Mouse (Mus musculus) embryo, embryonic 10.5 days (tissue): Measurements from ENCODE around the gene Rtkn2.

Experiments
- DNase-seq: peaks from one replicate; pipeline ENCODE4 v3.0.0-alpha.2; 2015; ENCODE audit warnings: low spot score

Rtkn2 gene

DNA sequence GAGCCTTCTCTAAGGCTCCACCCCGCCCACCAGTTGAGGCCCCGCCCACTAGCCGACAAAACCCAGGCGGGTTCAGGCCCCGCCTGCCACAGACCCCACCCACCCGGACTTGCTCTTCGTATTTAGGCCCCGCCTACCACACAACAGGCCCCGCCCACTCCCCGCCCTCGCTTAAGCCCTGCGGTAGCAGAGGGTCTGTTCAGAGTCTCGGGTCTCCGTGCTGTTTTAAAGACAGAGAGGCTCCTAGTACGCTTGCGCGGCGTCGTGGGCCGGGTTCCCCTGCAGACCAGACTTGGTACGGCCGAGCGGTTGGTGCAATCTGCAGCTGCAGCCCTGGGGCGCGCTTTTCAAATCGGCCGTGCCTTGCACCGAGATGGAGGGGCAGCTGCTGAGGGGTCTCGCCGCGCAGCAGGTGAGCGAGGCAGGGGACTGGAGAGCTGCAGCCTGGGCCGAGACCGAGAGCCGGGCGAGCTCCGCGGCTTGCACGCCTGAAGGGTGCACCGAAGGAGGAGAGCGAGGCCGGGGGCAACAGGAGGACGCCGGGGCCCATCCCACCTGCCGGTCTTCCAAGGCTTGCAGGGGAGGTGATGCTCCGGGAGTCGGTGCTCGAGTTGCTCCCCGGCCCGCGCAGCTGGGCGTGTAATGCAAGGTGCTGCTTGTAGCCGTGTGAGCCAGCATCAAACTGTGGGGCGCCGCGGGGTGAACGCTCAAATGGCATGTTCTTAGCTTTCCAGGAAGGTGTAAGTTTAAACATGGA lies at the start of gene Rtkn2:
Gene Rtkn2, plus strand, starts transcription at position 170 of the 757 bp plus-strand sequence.
- peak; percentile 97 for DNase-seq

DNA sequence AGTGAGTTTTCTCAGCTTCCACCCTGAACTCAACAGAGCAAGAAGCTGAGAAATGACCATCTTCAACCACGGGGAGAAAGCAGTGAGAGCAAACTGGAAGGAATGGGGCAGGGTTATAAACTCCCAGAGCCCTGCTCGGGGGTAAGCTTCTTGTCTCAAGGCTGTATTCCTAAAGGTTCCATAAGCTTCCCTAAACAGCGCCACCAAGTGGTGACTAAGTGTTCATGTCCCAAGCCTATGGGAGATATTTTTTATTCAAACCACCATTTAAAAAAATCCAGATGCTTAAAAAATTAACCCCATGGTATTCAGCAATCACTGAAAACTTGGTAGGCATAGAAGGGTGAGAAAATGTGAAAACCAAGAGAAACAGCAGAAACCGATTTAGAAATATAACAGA lies 48.0 kb upstream of the Rtkn2 start:
- DNase-seq: no peak

DNA sequence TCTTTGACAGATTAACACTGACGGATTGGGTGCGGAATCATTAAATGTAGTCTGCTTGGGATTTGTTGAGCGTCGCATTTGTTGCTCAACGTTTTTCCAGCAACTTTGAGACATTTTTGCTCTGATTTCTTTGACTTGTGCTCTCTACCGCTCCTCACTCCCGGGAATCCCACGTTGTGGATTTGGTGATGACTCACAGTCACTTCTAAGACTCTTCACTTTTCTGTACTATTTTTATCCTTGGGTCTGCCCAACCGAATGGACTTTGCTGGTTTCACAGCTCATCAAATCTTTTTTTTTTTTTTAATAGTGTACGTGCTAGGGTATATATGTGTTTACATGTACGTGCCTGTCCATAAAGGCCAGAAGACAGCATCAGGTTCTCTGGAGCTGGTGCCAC lies 46.6 kb upstream of the Rtkn2 start:
- no peak for DNase-seq

DNA sequence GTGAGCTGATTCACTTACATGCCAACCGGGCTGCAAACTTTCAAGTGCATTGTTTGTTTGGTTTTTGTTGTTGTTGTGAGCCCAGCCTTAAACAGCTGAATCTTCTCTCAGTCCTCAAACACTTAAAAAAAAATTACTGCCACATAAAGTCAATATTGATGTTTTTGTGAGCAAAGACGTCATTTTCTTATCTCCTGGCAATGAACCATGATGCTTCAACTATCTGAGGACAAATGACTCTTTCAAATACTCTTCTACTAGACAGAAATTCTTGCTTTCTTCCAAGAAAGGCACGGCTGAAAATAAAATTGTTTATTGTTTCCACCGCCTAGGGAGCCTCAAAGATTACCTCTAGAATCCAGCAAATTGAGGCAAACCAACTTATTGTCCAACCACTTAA lies 42.4 kb upstream of the Rtkn2 start:
- DNase-seq: no peak

DNA sequence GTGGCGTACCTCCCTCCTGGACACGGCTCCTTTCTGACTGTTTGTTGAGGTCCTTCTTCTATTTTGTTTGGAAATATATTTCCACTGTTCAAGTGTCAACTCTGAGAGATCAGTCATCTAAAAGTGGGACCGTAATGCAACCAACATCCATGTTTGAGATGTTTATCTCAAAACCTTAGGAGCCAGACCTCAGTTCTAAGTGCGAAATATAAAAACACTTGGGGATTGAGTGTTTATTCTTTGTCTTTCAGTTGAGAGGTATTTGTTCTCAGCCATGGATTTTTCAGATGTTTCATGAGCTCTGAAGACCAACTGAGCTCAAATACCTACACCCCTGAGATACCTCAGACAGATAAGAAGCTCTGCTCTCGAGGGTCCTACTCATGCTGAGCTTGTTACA lies 41.6 kb upstream of the Rtkn2 start:
- DNase-seq: no peak

DNA sequence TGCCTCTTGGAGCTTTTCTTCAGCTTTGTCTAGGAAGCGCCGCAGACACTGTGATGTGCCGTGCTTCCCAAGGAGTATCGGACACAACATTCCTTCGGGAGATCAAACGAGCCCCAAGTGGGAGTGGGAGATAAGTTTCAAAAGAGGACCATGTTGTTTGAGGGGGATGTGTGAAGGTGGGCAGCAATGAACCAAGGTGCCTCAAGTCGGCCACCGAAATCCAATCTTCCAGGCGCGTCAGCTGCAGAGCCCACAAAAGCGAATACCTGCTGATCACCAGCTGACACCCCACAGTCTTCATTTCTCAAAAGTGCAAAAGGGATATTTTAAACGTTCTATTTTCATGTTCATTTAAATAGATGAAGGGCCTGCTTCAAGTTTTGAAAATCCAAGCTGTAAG lies 39.8 kb upstream of the Rtkn2 start:
- no peak for DNase-seq

DNA sequence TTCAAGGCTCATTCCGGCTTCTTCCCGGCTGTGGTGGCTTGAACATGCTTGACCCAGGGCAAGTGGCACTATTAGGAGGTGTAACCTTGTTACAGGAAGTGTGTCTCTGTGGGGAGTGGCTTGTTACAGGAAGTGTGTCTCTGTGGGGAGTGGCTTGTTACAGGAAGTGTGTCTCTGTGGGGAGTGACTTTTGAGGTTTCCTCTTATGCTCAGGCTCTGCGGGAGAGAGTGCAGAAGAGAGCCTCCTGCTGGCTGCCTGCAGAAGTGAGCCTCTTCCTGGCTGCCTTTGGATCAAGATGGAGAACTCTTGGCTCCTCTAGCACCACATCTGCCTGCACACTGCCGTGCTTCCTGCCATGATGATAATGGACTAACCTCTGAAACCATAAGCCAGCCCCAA lies 35.9 kb upstream of the Rtkn2 start:
- DNase-seq: no peak

DNA sequence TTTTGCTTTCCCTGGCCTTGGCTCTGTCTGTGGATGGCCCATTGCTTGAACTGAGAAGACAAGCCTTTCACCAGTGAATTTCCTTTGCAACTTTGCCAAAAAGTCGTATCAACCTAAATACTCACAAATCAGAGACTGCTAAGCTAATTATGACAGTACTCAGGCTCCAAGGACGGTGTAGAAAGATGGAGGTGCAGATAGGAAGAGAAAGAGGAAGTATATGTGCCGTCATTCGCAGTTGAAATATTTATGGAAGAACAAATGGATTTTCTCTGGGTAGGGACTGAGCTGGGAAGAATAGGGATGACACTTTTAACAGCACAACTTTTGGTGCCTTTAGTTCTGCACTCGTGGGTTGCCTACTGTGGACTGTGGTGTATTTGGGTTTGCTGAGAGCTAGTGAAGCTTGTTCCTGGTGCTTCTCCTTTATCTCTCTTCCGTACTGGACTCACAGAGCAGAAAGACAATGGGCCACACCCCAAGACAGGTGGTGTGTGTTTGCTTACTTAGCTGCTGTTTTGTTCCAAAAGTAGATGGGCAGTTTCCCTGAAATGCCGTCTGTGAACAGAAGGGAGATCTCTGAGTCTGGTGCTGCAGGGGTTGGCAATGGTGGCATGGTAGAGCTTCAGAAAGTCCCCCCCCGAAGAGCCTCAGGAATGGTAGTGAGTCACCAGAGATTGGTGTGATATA lies 29.2 kb upstream of the Rtkn2 start:
- no peak for DNase-seq

DNA sequence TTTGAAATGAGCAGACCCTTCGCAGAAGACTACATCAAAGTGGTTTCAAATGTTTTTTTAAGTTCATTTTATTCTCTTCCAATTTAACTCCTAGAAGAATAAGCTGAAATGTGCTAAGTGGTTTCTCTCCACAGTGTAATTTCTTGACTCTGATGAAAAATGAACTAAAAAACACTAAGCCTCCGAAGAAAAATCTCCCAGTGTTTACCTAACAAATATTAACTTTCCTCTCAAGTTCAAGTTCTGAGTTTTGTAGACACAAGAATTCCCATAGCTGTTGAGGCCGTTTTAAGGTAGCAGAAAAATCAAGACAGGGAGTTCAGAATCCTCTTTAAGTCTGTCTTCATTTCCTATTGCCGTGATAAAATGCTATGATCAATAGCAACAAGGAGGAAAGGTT lies 27.7 kb upstream of the Rtkn2 start:
- DNase-seq: no peak

DNA sequence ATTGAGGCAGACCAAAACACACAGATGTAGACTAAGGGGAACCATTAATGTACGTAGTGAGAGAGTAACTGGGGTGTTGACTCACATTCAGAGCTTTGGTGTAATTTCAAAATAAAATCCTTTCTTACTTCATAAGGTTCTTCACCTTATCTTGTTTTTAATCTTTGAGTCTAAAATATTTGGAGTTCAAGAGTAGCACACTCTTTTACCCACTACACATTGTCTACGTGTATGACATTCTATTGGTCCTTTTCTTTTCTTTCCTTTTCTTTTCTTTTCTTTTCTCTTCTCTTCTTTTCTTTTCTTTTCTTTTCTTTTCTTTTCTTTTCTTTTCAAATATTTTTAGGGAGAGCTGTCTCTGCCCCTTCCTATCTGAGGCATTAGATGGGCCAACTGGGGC lies 23.4 kb upstream of the Rtkn2 start:
- DNase-seq: no peak

DNA sequence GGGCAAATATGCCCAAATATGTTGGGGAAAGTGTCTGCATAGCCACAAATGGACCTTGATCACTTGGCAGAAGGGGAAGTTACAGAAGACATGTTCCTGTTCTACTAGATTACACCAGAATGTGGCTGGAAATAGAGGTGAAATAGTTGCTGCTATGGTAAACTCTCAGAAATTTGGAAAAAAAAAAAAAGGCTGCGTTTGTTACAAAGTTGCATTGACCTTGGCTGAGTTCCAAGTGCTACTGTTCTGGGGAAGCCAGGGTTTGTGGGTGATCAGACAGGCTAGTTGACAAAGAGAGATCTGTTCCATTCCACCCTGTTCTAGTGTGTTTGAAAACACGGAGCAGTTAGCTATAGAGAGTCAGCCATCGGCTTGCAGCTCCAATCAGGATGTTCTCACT lies 19.4 kb upstream of the Rtkn2 start:
- no peak for DNase-seq

DNA sequence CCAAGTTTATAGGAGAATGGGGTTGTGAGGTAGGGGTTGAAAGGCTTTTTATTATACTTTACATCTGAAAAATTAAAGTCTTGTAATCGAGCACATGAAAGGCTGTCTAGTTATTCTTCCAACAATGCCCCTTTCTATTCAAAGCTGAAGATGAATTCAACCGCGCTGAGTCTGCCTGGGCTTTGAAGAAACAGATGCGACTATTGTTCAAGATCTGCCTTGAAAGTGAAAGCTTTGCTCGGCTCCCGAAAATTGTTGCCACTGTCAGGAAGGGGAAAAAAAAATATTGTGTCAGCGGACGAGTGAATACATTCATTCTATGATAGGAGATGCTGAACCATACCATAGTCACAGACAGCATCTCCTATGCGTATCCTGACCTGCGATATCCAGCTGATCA lies 16.9 kb upstream of the Rtkn2 start:
- DNase-seq: peak; percentile 40

DNA sequence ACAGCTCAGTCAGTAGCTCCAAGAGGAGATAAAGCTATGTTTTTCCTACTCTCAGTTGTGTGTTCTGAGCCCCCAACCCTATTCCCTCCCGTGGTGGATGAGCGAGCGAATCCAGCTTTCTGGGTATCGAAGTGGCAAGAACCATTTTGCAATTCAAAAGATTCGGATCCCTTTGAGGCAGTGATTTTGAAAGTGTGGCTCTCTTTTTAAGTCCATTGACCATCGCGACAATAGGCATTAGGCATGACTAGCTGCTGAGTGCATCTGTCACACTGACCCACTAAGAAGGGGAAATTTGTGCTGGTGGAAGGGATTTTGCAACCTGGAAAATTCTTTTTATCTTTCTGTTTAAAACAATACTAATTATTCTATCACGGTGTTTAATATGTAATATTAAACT lies 15.3 kb upstream of the Rtkn2 start:
- DNase-seq: peak; percentile 43

DNA sequence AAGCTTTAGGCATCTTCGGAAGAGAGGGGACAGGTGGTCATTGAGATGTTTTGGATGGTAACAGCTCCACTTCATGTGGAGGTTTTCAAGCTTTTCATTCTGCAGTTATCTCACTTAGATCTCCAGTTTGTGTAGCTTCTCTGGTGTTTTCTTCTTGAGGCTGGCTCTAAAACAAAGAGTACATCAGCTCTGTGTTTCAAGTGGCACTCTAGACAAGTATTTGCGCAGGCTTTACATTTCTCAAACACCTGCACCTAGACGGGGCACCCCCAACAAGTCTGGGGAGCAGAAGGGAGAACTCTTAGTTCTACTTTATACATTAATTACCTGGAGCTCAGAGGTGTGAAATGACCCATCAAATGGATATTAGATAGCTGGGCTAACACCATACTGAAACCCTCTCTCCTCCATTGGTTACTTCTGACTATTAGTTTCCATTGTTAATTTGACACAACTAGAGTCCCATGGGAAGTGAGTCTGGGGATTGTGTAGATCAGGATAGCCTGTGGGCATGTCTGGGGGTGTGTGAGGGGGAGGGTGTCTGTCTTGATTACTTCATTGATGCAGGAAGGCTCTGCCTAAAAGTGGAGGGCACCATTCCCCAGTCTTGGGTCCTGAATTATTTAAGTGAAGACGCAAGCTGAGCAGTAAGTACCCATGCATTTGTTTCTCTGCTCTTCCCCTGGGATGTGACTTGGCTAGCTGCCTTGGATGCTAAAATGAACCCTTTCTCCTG lies 14.0 kb upstream of the Rtkn2 start:
- DNase-seq: no peak

DNA sequence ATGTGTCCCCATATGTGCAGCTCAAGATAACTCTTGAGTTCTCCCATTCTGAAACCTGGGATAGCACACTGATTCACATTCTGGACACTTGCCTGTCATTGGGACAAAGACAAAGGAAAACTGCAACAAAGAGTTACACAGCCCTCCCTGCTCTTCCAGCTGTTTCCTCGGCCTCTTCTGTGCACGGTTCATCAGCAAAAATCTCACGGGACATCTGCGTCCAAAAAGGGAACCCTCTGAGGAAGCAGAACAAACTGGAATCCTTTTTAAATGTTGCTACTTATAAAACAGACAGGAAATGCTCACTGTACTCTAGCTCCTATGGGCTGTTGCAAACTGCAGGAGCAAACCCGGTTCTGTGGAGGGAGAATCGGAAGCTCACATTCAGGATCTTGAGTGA lies 13.3 kb upstream of the Rtkn2 start:
- DNase-seq: peak; percentile 33

DNA sequence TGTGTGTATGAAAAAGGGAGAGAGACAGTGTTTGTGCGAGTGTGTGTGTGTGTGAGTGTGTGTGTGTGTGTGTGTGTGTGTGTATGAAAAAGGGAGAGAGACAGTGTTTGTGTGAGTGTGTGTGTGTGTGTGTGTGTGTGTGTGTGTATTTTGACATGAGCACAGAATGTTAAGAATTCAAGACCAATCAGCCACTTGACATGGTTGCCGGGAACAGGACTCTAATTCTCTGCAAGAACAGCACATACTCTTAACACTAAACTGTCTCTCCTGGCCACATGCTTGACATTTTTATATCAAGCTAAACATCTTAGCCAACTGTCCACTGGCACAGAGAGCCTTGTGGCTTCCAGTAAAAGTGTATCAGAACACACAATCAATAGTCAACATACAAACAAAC lies 12.4 kb upstream of the Rtkn2 start:
- no peak for DNase-seq

DNA sequence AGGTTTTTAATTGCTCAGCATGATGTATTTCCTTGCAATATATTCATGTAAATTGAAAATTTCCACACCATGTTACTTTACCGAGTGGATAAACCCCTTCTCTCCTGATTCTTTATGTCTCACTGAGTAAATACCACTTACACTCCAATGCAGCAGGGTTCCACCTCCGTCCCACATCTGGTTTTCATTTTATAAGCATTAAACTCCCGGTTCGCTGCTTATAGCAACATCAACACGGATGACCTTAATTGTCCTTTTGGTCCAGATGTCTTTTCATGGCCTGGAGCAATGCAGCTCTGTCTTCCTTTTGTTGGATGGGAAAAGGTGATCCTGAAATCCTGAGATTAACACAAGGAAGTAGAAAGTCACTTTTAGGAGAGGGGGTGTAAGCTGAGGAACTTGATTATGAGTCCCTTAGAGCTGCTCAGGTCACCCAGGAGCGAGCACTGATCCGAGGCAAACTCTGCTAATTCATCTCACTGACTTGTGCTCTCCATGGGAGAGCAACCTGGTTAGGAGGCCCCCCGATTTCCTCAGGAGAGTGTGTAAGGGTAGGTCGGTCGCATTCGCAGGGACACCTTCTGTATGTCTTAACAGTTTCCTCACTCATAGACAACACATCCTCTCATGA lies 8.1 kb upstream of the Rtkn2 start:
- DNase-seq: peak; percentile 79

DNA sequence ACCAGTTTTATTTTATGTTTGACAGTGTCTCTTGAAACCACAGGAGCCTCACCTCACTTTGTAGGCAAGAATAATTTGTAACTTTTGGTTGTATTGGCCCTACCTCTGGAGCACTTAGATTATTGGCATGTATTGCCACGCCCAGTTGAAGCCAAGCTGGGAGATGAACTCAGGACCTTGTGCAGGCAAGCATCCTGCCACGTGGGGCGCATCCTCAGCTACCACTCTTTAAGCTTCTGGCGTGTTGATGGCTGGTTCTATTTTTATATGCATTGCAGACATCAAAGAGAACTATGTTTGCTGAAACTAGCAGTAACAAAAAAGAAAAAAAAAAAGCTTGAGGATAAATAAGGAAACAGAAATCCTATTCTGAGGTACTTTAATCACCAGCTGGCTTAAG lies 2.1 kb upstream of the Rtkn2 start:
- no peak for DNase-seq

DNA sequence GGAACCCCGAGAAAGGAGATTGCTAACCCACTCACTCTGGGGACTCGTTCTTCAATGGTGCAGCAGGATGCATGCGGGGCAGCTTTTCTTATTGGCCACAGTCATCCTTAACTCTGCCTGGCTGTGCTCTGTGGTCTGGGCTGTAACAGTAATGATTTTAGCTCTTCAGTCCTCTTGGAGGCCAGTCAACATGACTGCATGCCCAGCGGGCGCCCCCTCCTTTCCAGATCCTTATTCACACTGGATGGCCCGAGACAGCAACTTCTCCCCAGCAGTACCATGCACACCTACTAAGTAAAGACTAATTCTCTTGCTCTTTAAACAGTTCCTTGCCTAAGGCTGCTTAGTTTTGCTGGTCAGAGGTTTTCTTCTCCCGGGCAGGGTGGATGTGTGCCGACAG lies 4.4 kb downstream of the Rtkn2 start:
- DNase-seq: no peak

DNA sequence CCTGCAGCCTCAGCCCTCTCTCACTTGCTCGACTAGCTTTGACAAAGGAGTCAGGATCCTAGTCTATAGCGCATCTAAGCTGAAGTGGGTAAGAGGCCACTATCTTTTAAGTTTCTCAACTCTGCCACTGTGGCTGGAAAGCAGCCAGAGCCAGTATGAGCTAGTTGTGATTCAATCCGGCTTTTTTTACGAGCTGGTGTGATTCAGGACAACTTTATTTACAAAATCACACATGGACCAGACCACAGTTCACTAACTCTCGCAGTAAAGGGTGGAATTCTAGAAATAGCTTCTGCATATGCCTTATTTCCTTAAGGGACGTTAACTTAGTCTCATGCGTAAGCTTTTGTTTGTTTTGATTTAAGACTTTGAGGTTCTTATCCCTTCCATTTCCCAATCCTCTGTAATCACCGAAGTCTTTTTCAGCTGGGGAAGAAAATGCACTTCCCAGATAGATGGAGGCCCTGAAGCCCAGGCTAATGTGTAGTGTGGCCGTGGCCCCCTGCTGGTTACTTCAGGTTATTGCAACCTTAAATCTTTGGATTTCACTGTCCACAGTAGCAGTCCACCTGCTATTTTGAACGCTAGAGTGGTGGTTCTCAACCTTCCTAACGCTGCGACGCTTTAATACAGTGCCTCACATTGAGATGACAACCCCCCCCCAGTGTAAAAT lies 5.0 kb downstream of the Rtkn2 start:
- DNase-seq: peak; percentile 81

DNA sequence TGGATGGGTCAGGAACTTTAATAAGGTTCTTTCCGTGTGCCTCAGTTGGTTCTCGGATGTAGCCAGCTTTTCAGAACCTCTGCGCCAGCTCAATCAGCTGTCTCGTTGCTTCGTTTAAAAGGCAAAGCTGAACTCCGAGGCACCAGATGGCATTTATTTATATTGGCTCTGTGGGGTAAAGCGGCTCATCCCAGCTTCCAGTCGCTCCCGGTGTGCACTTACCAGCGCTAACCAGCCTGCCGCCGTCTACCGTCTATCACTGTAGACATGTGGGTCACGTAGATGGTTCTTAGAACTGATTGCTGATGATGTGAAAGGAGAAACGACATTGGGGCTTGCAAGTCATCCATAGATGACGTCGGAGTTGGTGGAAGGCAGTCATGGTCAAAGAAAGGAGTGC lies 5.7 kb downstream of the Rtkn2 start:
- no peak for DNase-seq

DNA sequence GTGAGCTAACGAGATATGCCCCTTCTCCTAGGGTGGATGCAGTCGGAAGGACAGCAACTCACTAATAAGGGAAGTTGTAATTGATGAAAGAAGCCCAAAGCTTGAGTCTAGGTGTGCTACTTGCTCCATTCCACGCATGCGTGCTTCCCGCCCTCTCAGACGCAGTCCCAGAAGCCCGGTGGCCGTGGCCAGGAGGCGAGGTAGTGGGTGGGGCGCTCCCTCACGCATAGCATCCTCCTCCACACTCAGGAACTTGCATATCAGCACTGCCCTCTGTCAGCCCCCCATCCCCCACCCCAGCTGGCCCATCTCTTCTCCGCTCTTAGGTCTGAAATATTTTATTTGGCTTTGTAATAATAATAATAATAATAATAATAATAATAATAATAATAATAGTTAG lies 16.0 kb downstream of the Rtkn2 start:
- DNase-seq: no peak
